Mouse (Mus musculus): ENCODE results near the gene Gne.
A peak's percentile ranks its signal among the peaks of the same experiment; 100 is the strongest.

Gne gene

GRCm38 (mm10) chr4:44022766-44023165 is 61.2 kb downstream of the Gne start:
- no peak for DNase-seq

GRCm38 (mm10) chr4:44022323-44022722 is 61.7 kb downstream of the Gne start:
- no peak for DNase-seq

DNA sequence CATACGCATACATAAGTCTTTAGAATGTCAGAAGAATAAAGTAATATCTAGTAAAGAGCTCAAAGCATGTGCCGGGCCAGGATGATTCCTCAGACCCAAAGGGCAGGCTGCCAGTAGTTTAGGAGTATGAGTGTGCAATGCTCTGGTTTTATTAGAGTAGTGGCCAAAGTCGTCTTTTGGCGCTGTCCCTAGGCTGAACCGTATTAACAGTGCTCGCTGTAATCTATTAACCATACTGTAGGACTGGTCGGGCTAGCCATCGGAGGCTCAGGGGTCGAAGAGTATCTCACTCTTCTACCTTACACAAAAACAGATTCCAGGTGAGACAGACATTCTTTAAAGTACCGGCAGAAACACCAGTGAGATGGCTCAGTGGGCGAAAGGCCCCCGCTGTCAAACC is 67.2 kb downstream of the Gne start:
- peak; percentile 40 for DNase-seq

DNA sequence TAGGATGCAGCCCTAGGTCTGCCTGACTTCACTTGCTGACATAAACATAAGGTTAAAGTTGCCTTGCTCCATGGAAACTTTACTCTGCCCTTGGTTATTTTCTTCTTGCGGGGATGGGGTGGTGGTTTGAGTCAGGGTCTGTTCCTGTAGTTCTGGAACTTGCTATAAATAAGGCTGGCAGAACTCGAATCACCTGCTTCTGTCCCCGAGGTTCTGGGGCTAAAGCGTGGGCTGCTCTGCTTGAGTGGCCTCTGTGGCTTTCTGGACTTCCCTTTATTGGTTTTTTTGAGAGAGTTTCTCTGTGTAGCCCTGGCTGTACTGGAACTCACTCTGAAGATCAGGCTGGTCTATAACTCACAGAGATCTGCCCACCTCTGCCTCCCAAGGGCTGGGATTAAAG is 67.9 kb downstream of the Gne start:
- no peak for DNase-seq

- DNase-seq: no peak
Observed at GRCm38 (mm10) chr4:44013391-44014070, 70.4 kb downstream of the Gne start.

- peak; percentile 95 for DNase-seq
Observed at GRCm38 (mm10) chr4:44012376-44013367, 71.3 kb downstream of the Gne start.

DNA sequence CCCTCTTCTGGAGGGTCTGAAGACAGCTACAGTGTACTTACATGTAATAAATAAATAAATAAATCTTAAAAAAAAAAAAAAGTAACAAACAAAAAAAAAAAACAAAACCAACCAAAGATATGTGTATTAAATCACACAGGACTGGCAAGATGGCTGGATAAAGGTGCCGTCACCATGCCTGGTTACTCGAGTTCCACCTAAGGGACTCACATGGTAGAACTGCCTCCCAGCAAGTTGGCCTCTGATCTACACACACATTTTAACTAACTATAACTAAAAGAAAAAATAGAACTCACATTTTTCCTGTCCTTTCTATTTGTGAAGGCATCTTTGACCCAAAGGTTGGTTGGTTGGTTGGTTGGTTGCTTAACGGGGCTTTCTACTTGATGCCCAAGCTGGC is 72.2 kb downstream of the Gne start:
- no peak for DNase-seq

DNA sequence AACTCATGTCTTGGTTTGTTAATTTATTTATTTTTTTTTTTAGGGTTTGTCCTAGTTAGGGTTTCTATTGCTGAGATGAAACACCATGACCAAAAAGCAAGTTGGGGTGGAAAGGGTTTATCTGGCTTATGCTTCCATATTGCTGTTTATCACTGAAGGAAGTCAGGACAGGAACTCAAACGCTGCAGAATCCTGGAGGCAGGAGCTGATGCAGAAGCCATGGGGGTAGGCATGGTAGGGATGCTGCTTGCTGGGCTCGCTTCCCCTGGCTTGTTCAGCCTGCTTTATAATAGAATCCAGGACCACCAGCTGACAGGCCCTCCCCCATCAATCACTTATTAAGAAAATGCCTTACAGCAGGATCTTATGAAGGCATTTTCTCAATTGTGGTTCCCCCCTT is 73.1 kb downstream of the Gne start:
- DNase-seq: no peak

DNA sequence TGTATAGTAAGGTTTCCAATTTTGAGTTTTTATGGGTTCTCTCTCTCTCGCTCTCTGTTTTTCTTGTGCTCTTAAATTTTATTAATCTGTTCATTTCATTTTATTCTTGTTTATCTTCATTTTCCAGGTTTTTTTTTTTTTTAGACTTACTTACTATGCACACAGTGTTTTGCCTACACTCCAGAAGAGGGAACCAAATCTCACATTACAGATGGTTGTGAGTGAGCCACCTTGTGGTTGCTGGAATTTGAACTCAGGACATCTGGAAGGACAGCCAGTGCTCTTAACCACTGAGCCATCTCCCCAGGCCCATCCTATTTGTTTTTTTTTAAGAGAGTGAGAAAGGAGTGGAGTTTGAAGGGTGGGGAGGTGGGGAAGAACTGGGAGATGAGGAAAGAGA is 73.8 kb downstream of the Gne start:
- DNase-seq: no peak

GRCm38 (mm10) chr4:44004623-44005409 is 79.2 kb downstream of the Gne start:
- DNase-seq: no peak

- DNase-seq: no peak
Observed at GRCm38 (mm10) chr4:44004126-44004525, 79.9 kb downstream of the Gne start, which contains the start of gene Clta. TSS of gene Clta (plus strand) at chr4:44004452.

DNA sequence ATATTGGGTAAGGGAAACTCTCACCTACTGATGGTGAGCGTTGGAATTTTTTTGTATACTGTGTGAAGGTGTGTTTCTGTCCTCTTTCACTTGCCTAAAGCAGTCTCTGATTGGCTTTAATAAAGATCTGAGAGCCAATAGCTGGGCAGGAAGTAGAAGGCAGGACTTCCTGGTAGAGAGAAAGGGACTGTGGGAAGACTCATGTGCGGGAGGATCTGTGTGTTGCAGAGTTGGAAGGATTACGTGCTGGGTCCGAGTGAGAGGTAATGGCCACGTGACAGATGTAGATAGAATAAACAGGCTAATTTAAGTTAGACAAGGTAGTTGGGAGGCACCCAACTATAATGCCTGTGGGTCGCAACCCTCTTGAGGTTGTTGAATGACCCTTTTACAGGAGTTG is 80.4 kb downstream of the Gne start:
- DNase-seq: no peak

DNA sequence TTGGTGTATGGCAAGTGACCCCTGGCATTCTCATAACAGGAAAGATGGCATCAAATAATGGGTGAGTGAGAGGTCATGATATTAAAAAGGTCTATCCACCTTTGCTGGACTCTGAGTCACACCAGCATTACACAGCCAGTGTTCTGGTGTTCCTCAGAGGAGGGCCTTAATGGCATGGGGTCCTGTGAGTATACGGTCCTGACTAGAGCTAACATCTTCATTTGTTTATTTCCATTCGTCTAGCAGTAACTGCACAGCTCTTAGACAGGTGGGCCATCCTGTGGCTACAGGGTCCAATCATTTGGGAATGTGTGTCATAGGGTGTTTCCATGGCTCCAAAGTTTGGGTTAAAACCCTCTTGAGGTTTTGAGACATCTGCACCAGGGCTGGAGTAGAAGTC is 89.6 kb downstream of the Gne start:
- no peak for DNase-seq

DNA sequence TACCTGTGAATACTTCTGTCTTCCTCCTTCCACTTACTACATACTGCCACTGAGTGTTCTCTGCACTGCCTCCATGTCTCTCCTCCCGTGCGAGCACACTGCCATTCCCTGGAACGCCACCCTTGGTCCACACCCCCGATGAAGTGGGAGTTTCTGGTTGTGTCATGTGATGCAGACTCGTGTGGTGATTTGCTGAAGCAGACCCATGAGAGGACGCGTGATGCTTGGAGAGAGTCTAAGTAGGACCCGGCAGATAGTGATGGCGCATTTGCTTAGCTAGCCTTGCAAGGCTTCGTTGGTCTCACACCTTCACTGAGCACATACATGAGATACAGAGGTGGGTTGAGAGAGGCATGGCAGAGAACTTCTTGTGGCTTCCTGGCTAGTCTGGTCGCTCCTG is 90.9 kb downstream of the Gne start:
- no peak for DNase-seq

DNA sequence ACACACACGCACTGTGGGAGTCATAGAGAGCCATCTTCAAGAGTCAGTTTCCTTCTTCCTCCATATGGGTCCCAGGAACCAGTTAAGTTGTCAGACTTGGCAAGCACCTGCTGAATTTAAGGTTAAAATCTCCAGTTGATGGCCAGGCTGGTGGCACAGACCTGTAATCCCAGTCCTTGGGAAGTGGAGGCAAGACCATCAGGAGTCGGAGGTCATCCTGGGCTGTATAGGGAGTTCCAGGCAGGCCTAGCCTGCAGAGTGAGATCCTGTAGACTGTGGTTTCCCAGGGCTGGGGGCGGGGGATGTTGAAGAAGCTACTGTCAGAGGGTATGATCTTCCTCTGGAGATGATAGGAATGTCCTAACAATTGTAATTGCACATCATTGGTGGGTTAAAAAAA is 95.0 kb downstream of the Gne start:
- no peak for DNase-seq

- no peak for DNase-seq
Observed at GRCm38 (mm10) chr4:43984326-43984725, 99.7 kb downstream of the Gne start.

All from kidney, postnatal 10 days (tissue).